Mouse (Mus musculus): Measurements from ENCODE around the gene Zscan10.

GRCm38 (mm10) chr17:23570017-23570416, 30.6 kb upstream of the Zscan10 start:
- TF ChIP-seq CTCF (IDR thresholded peaks at IDR 0.05; ENCODE audit: extremely low read depth, insufficient read depth, insufficient read length, insufficient replicate concordance) (peak; percentile 62; the same call in 1 of the 2 replicates), POLR2A (IDR thresholded peaks at IDR 0.05; ENCODE audit: low read depth, low read length) (no peak)
